8 mouse cellular contexts compared by ENCODE assay signal in the genomic region with DNA sequence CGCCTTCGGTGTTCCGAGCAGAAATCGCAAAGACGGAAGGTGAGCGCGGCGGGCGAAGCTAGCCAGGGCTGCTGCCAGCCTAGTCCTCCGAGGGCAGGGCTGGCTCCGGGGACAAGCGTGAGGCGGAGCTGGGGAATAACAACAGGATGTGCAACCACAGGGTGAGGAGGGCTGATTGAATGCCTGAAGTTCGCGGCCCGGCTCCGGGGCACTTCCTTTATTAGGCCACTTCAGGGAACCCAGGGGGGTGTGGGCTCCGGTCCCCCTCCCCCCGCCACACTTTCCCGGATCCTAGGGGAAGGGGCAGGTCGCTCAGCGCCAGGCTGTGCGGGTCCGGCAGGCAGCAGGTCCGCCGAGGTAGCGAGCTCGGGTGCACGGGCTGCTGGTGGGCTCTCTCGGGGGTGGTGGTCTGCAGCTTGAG. TPM values are rescaled to one million over a fixed set of nuclear protein-coding genes. Genes with fewer than 3 reads are reported as not detected.
DNase-seq lines count a peak whose midpoint lies in the region; ATAC-seq and TF ChIP-seq lines count a peak whose summit lies in the region.

No protein-coding gene starts in this region.

- TF ChIP-seq EP300 in CH12.LX (IDR thresholded peaks at IDR 0.05; ENCODE audit: low read length) = no peak

- H3K9me3 ChIP-seq in CH12.LX (replicated peaks; ENCODE audit: low read length) = no peaks in the 10 kb centered on the region
- H3K9me3 ChIP-seq in forebrain, embryonic 11.5 days (ENCODE audit: control insufficient read depth, low read length) = no peaks in the 10 kb centered on the region
- no peaks in the 10 kb centered on the region for H3K9me3 ChIP-seq in liver, embryonic 12.5 days (replicated peaks)

- peaks cover 11 to 22% of the 10 kb centered on the region in 2 experiments for H3K36me3 ChIP-seq in CH12.LX (replicated peaks in 1 of 2; ENCODE audit: control insufficient read depth in 1 of 2, insufficient read depth in 1 of 2, low read length in 1 of 2)
- no peaks in the 10 kb centered on the region for H3K36me3 ChIP-seq in forebrain, embryonic 11.5 days (ENCODE audit: control insufficient read depth, insufficient read depth, low read length)
- peaks cover 17% of the 10 kb centered on the region; the same call in 1 of the 2 replicates for H3K36me3 ChIP-seq in liver, embryonic 12.5 days

- in situ Hi-C loops in CH12.LX (cut with MboI; ENCODE audit: low pct_ligation_motif_present, low pct_unique_long_range_greater_than_20kb, low sequenced_read_pairs) = loop anchor here (5.0 to 25.0 kb wide), 4 partner anchors 41 to 736 kb away; no protein-coding TSS in a partner anchor

- under 1% methylated on average over 29 of the region's 30 CpGs for WGBS in forebrain, embryonic 11.5 days
- WGBS in liver, embryonic 12.5 days (ENCODE audit: insufficient replicate concordance) = 0% methylated on average over 28 of the region's 30 CpGs
- WGBS in olfactory bulb, adult 2 months = under 1% methylated on average over 30 of the region's 30 CpGs

- peaks cover 23% of the 10 kb centered on the region for H3K79me2 ChIP-seq in CH12.LX (replicated peaks; ENCODE audit: control insufficient read depth, extremely low read depth, insufficient read depth, poor library complexity, severe bottlenecking)

- no peak for TF ChIP-seq RAD21 in CH12.LX (IDR thresholded peaks at IDR 0.05; ENCODE audit: low read depth, low read length)

- peak overlapping the region; percentile 98 for H3K9ac ChIP-seq in CH12.LX (ENCODE audit: insufficient read depth, low read depth)
- peak overlapping the region; percentile 96 for H3K9ac ChIP-seq in forebrain, embryonic 11.5 days (ENCODE audit: low read length)
- H3K9ac ChIP-seq in liver, embryonic 12.5 days = peak overlapping the region; percentile 95

- TF ChIP-seq POLR2A in CH12.LX (IDR thresholded peaks at IDR 0.05; ENCODE audit: low read depth, low read length) = no peak
- no peak for TF ChIP-seq POLR2A in olfactory bulb, adult 2 months (IDR thresholded peaks at IDR 0.05; ENCODE audit: insufficient read depth, low read depth, low read length)

- H3K4me2 ChIP-seq in CH12.LX (ENCODE audit: insufficient read depth, low read depth, poor library complexity, severe bottlenecking) = no peak overlapping the region
- peak overlapping the region; percentile 78 for H3K4me2 ChIP-seq in forebrain, embryonic 11.5 days (ENCODE audit: low read depth, low read length, severe bottlenecking)
- peak overlapping the region; percentile 97 for H3K4me2 ChIP-seq in liver, embryonic 12.5 days

- no peaks in the 10 kb centered on the region for H3K27me3 ChIP-seq in CH12.LX (replicated peaks)
- H3K27me3 ChIP-seq in forebrain, embryonic 11.5 days (ENCODE audit: control insufficient read depth, insufficient read depth, low read length) = no peaks in the 10 kb centered on the region
- H3K27me3 ChIP-seq in liver, embryonic 12.5 days (replicated peaks) = no peaks in the 10 kb centered on the region

- peak; percentile 66 for ATAC-seq in forebrain, embryonic 11.5 days (replicated peaks; ENCODE audit: low FRiP score)
- ATAC-seq in liver, embryonic 12.5 days = peak; percentile 55

- H3K27ac ChIP-seq in CH12.LX (ENCODE audit: insufficient read depth, low read depth) = peak overlapping the region; percentile 92
- H3K27ac ChIP-seq in forebrain, embryonic 11.5 days (ENCODE audit: low read depth, low read length) = peak overlapping the region; percentile 99
- peak overlapping the region; percentile 98 for H3K27ac ChIP-seq in liver, embryonic 12.5 days
- H3K27ac ChIP-seq in olfactory bulb, adult 2 months (ENCODE audit: insufficient read depth, low read depth, low read length) = peak overlapping the region; percentile 91

- peak overlapping the region; percentile 70 to 93 (median 78) for H3K4me3 ChIP-seq in CH12.LX (replicated peaks in 1 of 3; ENCODE audit: low read depth in 2 of 3, low read length in 2 of 3, poor library complexity in 1 of 3)
- H3K4me3 ChIP-seq in forebrain, embryonic 11.5 days (ENCODE audit: low read depth, low read length) = peak overlapping the region; percentile 87
- peak overlapping the region; percentile 91 for H3K4me3 ChIP-seq in liver, embryonic 12.5 days
- peak overlapping the region; percentile 74 for H3K4me3 ChIP-seq in olfactory bulb, adult 2 months (ENCODE audit: insufficient read depth, low read depth, low read length)

- peaks cover 8 to 34% of the 10 kb centered on the region in 2 experiments; a peak in 3 of 4 replicates for H3K4me1 ChIP-seq in CH12.LX (ENCODE audit: control insufficient read depth in 1 of 2, insufficient read depth in 2 of 2)
- peaks cover 6% of the 10 kb centered on the region; the same call in 1 of the 2 replicates for H3K4me1 ChIP-seq in forebrain, embryonic 11.5 days (replicated peaks; ENCODE audit: control insufficient read depth, insufficient read depth, low read length)
- peaks cover 71% of the 10 kb centered on the region for H3K4me1 ChIP-seq in liver, embryonic 12.5 days
- no peaks in the 10 kb centered on the region for H3K4me1 ChIP-seq in olfactory bulb, adult 2 months (ENCODE audit: control insufficient read depth, insufficient read depth, low read length)

- DNase-seq in embryo, embryonic 10.5 days (ENCODE audit: low spot score) = peak; percentile 73
- DNase-seq in embryo, embryonic 10 days (ENCODE audit: low spot score) = no peak
- peak; percentile 50 for DNase-seq in CH12.LX (ENCODE audit: extremely low read depth)
- no peak for DNase-seq in forebrain, embryonic 11.5 days (ENCODE audit: low spot score)
- no peak for DNase-seq in left cerebral cortex, adult 8-10 months (ENCODE audit: low spot score in 2 of 2)
- no peak for DNase-seq in left cerebral cortex, adult 18-20 months (ENCODE audit: low spot score in 2 of 2)

- TF ChIP-seq CTCF in CH12.LX (conservative IDR thresholded peaks at IDR 0.05 in 1 of 2, IDR thresholded peaks at IDR 0.05 in 1 of 2; ENCODE audit: low read depth in 2 of 2, low read length in 2 of 2) = no peak
- no peak for TF ChIP-seq CTCF in olfactory bulb, adult 2 months (IDR thresholded peaks at IDR 0.05; ENCODE audit: insufficient read depth, low read depth, low read length)

- dilution Hi-C loops in CH12.LX (cut with MboI; ENCODE audit: extremely low pct_ligation_motif_present, extremely low pct_unique_long_range_greater_than_20kb, low sequenced_read_pairs) = no loop called here

TF ChIP-seq in CH12.LX, 34 proteins besides CTCF, POLR2A, EP300 and RAD21:
- TF ChIP-seq MYC (IDR thresholded peaks at IDR 0.05; ENCODE audit: low read depth, low read length) (no peak), BHLHE40 (IDR thresholded peaks at IDR 0.05; ENCODE audit: low read depth, low read length) (no peak), MEF2A (IDR thresholded peaks at IDR 0.05; ENCODE audit: borderline replicate concordance, low read depth, low read length) (no peak), HCFC1 (IDR thresholded peaks at IDR 0.05; ENCODE audit: low read depth, low read length) (no peak), NELFE (IDR thresholded peaks at IDR 0.05; ENCODE audit: low read depth, low read length) (no peak), MAX (IDR thresholded peaks at IDR 0.05; ENCODE audit: low read length) (no peak), E2F4 (IDR thresholded peaks at IDR 0.05; ENCODE audit: insufficient replicate concordance, low read depth, low read length) (no peak), ZC3H11A (IDR thresholded peaks at IDR 0.05; ENCODE audit: low read depth, low read length) (no peak), GABPA (IDR thresholded peaks at IDR 0.05; ENCODE audit: insufficient replicate concordance, low read depth, low read length) (no peak), ZKSCAN1 (IDR thresholded peaks at IDR 0.05; ENCODE audit: borderline replicate concordance, low read depth, low read length) (no peak), MAFK (IDR thresholded peaks at IDR 0.05; ENCODE audit: insufficient replicate concordance, low read length) (no peak), RCOR1 (conservative IDR thresholded peaks at IDR 0.05; ENCODE audit: low read depth, low read length) (no peak)
TF ChIP-seq in CH12.LX: peak in this region for 0.

RNA-seq across cellular contexts. Expression of a gene that starts 0.4 kb away (rescaled TPM):
- total RNA-seq in CH12.LX (2012; rRNA removed) (25.3 and 28.6 TPM in 2 replicates), CH12.LX (2014; rRNA removed) (22.6 and 23.7 TPM in 2 replicates)
- 119 and 149 TPM in 2 replicates for polyA plus RNA-seq in CH12.LX (2012; ENCODE audit: insufficient read length, low read depth)
- 62.9 and 64.9 TPM in 2 replicates for polyA plus RNA-seq in forebrain, embryonic 11.5 days (2014; fragmentation: Nextera tagmentation; extraction: Ambion mirVana)
- 35.3 and 36.7 TPM in 2 replicates for polyA plus RNA-seq in liver, embryonic 12.5 days (2016; fragmentation: Nextera tagmentation; extraction: Ambion mirVana)
- polyA plus RNA-seq in olfactory bulb, adult 2 months (2012; ENCODE audit: insufficient read depth, insufficient read length, low replicate concordance, missing spikeins) = not detected in 2 replicates
- 10 to 100 TPM; 32.2 to 35.6 (median 33.9) TPM for total RNA-seq in left cerebral cortex, adult 8-10 months (2022)
- 10 to 100 TPM; 34.9 to 51.7 TPM for total RNA-seq in left cerebral cortex, adult 18-20 months (2021)

Comparison
In these comparisons a context has a peak if more than half of its experiments do, and no peak if none do; other contexts are left out.
1. DNase-seq: peak in embryo, embryonic 10.5 days (single experiment) and CH12.LX (single experiment); none in embryo, embryonic 10 days (single experiment), forebrain, embryonic 11.5 days (single experiment), left cerebral cortex, adult 8-10 months (0 of 2) and left cerebral cortex, adult 18-20 months (0 of 2).
2. Peak in every context shown above with its lines, with median percentiles within 50 percentile points of each other: H3K27ac ChIP-seq, H3K4me3 ChIP-seq and H3K9ac ChIP-seq.